Mouse (Mus musculus) C3H10T1/2 (cell line): Measurements from ENCODE around the gene Trpv6. TPM values are rescaled to one million over a fixed set of nuclear protein-coding genes. Genes with fewer than 3 reads are reported as not detected.

Experiments used
- polyA plus RNA-seq, 2 experiments: library from polyadenylated mRNA; unstranded; fragments of >200 nt; fragmentation: generic; extraction: Trizol; gene quantifications; one replicate each; pipeline ENCODE4 v1.2.1; 2012; ENCODE audit warnings: missing spikeins in 2 of 2

Trpv6 gene
- polyA plus RNA-seq: under 1 TPM; 0.01 to 0.53 TPM

GRCm38 (mm10) chr6:41636178-41636577 lies at the start of gene Trpv6:
Gene Trpv6 (minus strand): TSS chr6:41636405.

GRCm38 (mm10) chr6:41684131-41684530 lies 47.9 kb upstream of the Trpv6 start, which contains the start of gene Llcfc1:
Gene Llcfc1 (plus strand): TSS chr6:41684431.

GRCm38 (mm10) chr6:41680669-41681068 lies 44.5 kb upstream of the Trpv6 start, which contains the start of gene Trpv5:
Gene Trpv5 (minus strand): TSS chr6:41680769.

GRCm38 (mm10) chr6:41605061-41605793 lies 31.0 kb downstream of the Trpv6 start, which contains the start of gene Ephb6:
Gene Ephb6 (plus strand): TSS chr6:41605482.

Other genes with a start within 250 kb of the Trpv6 start
- not detected for gene Gm5771, start 244.0 kb downstream of the Trpv6 start, polyA plus RNA-seq
- gene Gm10334, start 190.3 kb downstream of the Trpv6 start, polyA plus RNA-seq: not detected
- not detected for gene Prss1, start 177.5 kb downstream of the Trpv6 start, polyA plus RNA-seq
- gene Prss2, start 114.6 kb downstream of the Trpv6 start, polyA plus RNA-seq: under 1 TPM in 1 of 2 experiments, not detected in 1; 0.75 TPM
- 100 to 1,000 TPM in 1 of 2 experiments, 10 to 100 TPM in 1; 19.8 to 104 TPM for gene Ephb6, start 30.9 kb downstream of the Trpv6 start, polyA plus RNA-seq
- not detected for gene Trpv5, start 44.4 kb upstream of the Trpv6 start, polyA plus RNA-seq
- gene Llcfc1, start 48.0 kb upstream of the Trpv6 start, polyA plus RNA-seq: not detected
- gene Kel, start 67.9 kb upstream of the Trpv6 start, polyA plus RNA-seq: not detected
- gene Olfr459, start 138.8 kb upstream of the Trpv6 start, polyA plus RNA-seq: not detected
- gene Pip, start 211.1 kb upstream of the Trpv6 start, polyA plus RNA-seq: not detected
- not detected for gene Sval2, start 216.6 kb upstream of the Trpv6 start, polyA plus RNA-seq